Mouse (Mus musculus) ES-E14 (cell line): Measurements from ENCODE around the gene Nxn.

Experiments
- CHD2 ChIP-seq: IDR thresholded peaks from 2 replicates; pipeline ENCODE4 v1.6.1; 2014; ENCODE audit warnings: mild to moderate bottlenecking, low read depth, low read length, inconsistent platforms
- HCFC1 ChIP-seq: IDR thresholded peaks from 2 replicates; pipeline ENCODE4 v1.6.1; 2012; ENCODE audit warnings: low read length, inconsistent platforms, borderline replicate concordance; ENCODE audit not compliant: insufficient read depth
- MAFK ChIP-seq: IDR thresholded peaks from 2 replicates; pipeline ENCODE4 v1.6.1; 2014; ENCODE audit warnings: mild to moderate bottlenecking, low read depth, low read length, inconsistent platforms; ENCODE audit not compliant: insufficient read depth
- ZC3H11A ChIP-seq: IDR thresholded peaks from 2 replicates; pipeline ENCODE4 v1.6.1; 2012; ENCODE audit warnings: low read depth, mild to moderate bottlenecking, inconsistent platforms, low read length, borderline replicate concordance
- ZNF384 ChIP-seq: IDR thresholded peaks from 2 replicates; pipeline ENCODE4 v1.6.1; 2012; ENCODE audit warnings: low read depth, low read length, inconsistent platforms

DNA sequence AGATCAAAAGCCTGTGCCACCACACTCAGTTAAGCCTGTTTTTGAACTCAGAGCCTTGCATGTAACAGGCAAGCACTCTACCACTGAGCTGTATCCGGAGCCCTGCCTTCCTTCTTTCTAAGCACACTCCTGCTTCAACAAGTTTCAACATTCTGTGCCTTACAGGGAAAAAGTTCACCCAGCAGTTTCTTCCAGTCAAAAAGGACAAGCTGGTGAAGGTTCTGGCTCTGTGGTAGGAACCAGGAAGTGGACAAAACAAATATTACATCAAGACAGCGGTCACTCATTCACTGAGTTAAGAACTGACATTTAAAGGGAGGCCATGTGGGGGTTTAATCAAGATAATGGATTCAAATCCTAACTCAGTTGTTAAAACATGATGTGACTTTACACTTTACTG is 183.9 kb downstream of the Nxn start:
- TF ChIP-seq MAFK (no peak), ZNF384 (no peak), CHD2 (no peak), HCFC1 (no peak), ZC3H11A (no peak)
